Mouse (Mus musculus) C2C12 (cell line): ENCODE measurements around the gene Hfe. TPM values are rescaled to one million over a fixed set of nuclear protein-coding genes. Genes with fewer than 3 reads are reported as not detected.
A peak's percentile ranks its signal among the peaks of the same experiment; 100 is the strongest.

Experiments used
- H3K27me3 ChIP-seq: one replicate; pipeline ENCODE4 v1.6.1; 2011; ENCODE audit not compliant: control insufficient read depth, insufficient read depth, insufficient read length
- H3K36me3 ChIP-seq: one replicate; pipeline ENCODE4 v1.6.1; 2011; ENCODE audit not compliant: control insufficient read depth, insufficient read depth
- H3K4me3 ChIP-seq: one replicate; pipeline ENCODE4 v1.5.1; 2011; ENCODE audit warnings: mild to moderate bottlenecking, control low read depth; ENCODE audit not compliant: poor library complexity, insufficient read depth, severe bottlenecking
- H3K79me2 ChIP-seq: one replicate; pipeline ENCODE4 v1.6.1; 2011; ENCODE audit not compliant: control insufficient read depth, insufficient read depth
- H3K79me3 ChIP-seq: one replicate; pipeline ENCODE4 v1.6.1; 2011; ENCODE audit warnings: low read depth, control low read depth
- H3ac ChIP-seq: one replicate; pipeline ENCODE3; 2011; ENCODE audit warnings: low read depth; ENCODE audit not compliant: control insufficient read depth, insufficient read length
- CEBPB ChIP-seq: IDR thresholded peaks from one replicate; pipeline ENCODE4 v1.6.1; 2011; ENCODE audit warnings: low read depth, mild to moderate bottlenecking, control low read depth, moderate library complexity
- CTCF ChIP-seq: IDR thresholded peaks from one replicate; pipeline ENCODE4 v1.5.1; 2011; ENCODE audit not compliant: control insufficient read depth, insufficient read depth, insufficient read length
- FOSL1 ChIP-seq: IDR thresholded peaks from one replicate; pipeline ENCODE4 v1.8.0; 2011; ENCODE audit warnings: mild to moderate bottlenecking, low read length; ENCODE audit not compliant: poor library complexity, insufficient read depth, severe bottlenecking
- MAX ChIP-seq: IDR thresholded peaks from one replicate; pipeline ENCODE4 v1.6.1; 2011; ENCODE audit warnings: mild to moderate bottlenecking, control low read depth
- MYOD1 ChIP-seq: IDR thresholded peaks from one replicate; pipeline ENCODE4 v1.6.1; 2011; ENCODE audit warnings: low read depth; ENCODE audit not compliant: control insufficient read depth, insufficient read length
- MYOG ChIP-seq: IDR thresholded peaks from one replicate; pipeline ENCODE4 v1.6.1; 2011; ENCODE audit not compliant: control insufficient read depth, insufficient read length; ENCODE audit errors: extremely low read depth
- USF1 ChIP-seq: IDR thresholded peaks from one replicate; pipeline ENCODE4 v1.6.1; 2011; ENCODE audit warnings: low read depth, mild to moderate bottlenecking, control low read depth, moderate library complexity
- polyA plus RNA-seq: library from polyadenylated mRNA; unstranded; fragments of >200 nt; fragmentation: generic; extraction: Trizol; gene quantifications from one replicate; pipeline ENCODE4 v1.2.1, GENCODE M21; 2012; ENCODE audit warnings: missing spikeins

The Hfe gene
- polyA plus RNA-seq, 1 experiment, result 0.91 TPM

GRCm38 (mm10) chr13:23740256-23740840 lies 29.7 kb upstream of the Hfe start:
- peaks cover 1% of the 10 kb centered on the region for H3K79me3 ChIP-seq
- TF ChIP-seq MYOD1, result no peak
- no peaks in the 10 kb centered on the region for H3K36me3 ChIP-seq
- H3K4me3 ChIP-seq, result peak overlapping the region; percentile 29
- no peaks in the 10 kb centered on the region for H3K79me2 ChIP-seq
- H3K27me3 ChIP-seq, result no peaks in the 10 kb centered on the region
- H3ac ChIP-seq, result peak overlapping the region; percentile 52

GRCm38 (mm10) chr13:23739922-23740252 lies 29.2 kb upstream of the Hfe start:
- H3ac ChIP-seq, result peak overlapping the region; percentile 55
- no peaks in the 10 kb centered on the region for H3K79me2 ChIP-seq
- peaks cover 1% of the 10 kb centered on the region for H3K79me3 ChIP-seq
- no peaks in the 10 kb centered on the region for H3K36me3 ChIP-seq
- H3K4me3 ChIP-seq, result peak overlapping the region; percentile 29
- TF ChIP-seq MYOD1 (no peak), CTCF (no peak), MYOG (no peak), FOSL1 (no peak), MAX (no peak), CEBPB (no peak), USF1 (no peak)
- H3K27me3 ChIP-seq, result no peaks in the 10 kb centered on the region

- Histone ChIP-seq H3K27me3 (no peaks in the 10 kb centered on the region), H3K4me3 (peak overlapping the region; percentile 38), H3K79me3 (peaks cover 1% of the 10 kb centered on the region), H3K36me3 (no peaks in the 10 kb centered on the region), H3K79me2 (no peaks in the 10 kb centered on the region), H3ac (peak overlapping the region; percentile 55)
- TF ChIP-seq MYOD1 (peak; percentile 8), CEBPB (no peak), MYOG (no peak), MAX (no peak)
Observed at GRCm38 (mm10) chr13:23739069-23739921, 28.6 kb upstream of the Hfe start.

- Histone ChIP-seq H3K27me3 (no peaks in the 10 kb centered on the region), H3K79me2 (no peaks in the 10 kb centered on the region), H3K4me3 (peak within 1 kb of the TSS; percentile 38), H3ac (peak within 1 kb of the TSS; percentile 49), H3K36me3 (no peaks in the 10 kb centered on the region), H3K79me3 (peaks cover 1% of the 10 kb centered on the region)
- TF ChIP-seq USF1 (no peak), MYOD1 (no peak), CEBPB (no peak), MYOG (no peak), MAX (no peak)
Observed at GRCm38 (mm10) chr13:23738677-23739068, 28.0 kb upstream of the Hfe start, which contains the start of gene Hist1h1c. Gene Hist1h1c, plus strand, starts transcription at chr13:23738808.

GRCm38 (mm10) chr13:23738041-23738440 lies 27.4 kb upstream of the Hfe start:
- no peaks in the 10 kb centered on the region for H3K36me3 ChIP-seq
- H3K79me3 ChIP-seq, result peaks cover 1% of the 10 kb centered on the region
- H3K4me3 ChIP-seq, result no peak overlapping the region
- TF ChIP-seq MAX (no peak), CTCF (no peak), FOSL1 (no peak), CEBPB (no peak), MYOG (no peak), USF1 (no peak), MYOD1 (no peak)
- H3K79me2 ChIP-seq, result no peaks in the 10 kb centered on the region
- H3K27me3 ChIP-seq, result no peaks in the 10 kb centered on the region
- no peak overlapping the region for H3ac ChIP-seq

- no peaks in the 10 kb centered on the region for H3K27me3 ChIP-seq
Observed at GRCm38 (mm10) chr13:23737091-23737490, 26.4 kb upstream of the Hfe start.

More at GRCm38 (mm10) chr13:23737091-23737490, 26.4 kb upstream of the Hfe start:
- Histone ChIP-seq H3K36me3 (no peaks in the 10 kb centered on the region), H3K79me2 (no peaks in the 10 kb centered on the region), H3K79me3 (peaks cover 1% of the 10 kb centered on the region), H3K4me3 (no peak overlapping the region), H3ac (no peak overlapping the region)
- TF ChIP-seq CEBPB, result no peak
- no peak for TF ChIP-seq USF1
- no peak for TF ChIP-seq MYOD1
- no peak for TF ChIP-seq MAX
